Mouse (Mus musculus) layer of hippocampus, postnatal 36 days (tissue): Measurements from ENCODE around the gene AL731706.2. TPM values are rescaled to one million over a fixed set of nuclear protein-coding genes. Genes with fewer than 3 reads are reported as not detected.

Source experiments
- total RNA-seq, 2 experiments: library from RNA; stranded (reverse); gene quantifications; 2 replicates each; pipeline ENCODE4 v1.2.3; 2021

AL731706.2 gene
- total RNA-seq, 2 experiments from 2014 or later = 17.3 to 29.0 TPM

Other genes starting within 250 kb of the AL731706.2 start
- 1,000 to 10,000 TPM; 1,936 to 2,126 TPM for gene Snap25, start 172.2 kb downstream of the AL731706.2 start, total RNA-seq
- 1 to 10 TPM; 7.9 to 8.2 TPM for gene Slx4ip, start 5.5 kb upstream of the AL731706.2 start, total RNA-seq
- 10 to 100 TPM; 17.3 to 18.3 TPM for gene AL731706.1, start 5.7 kb upstream of the AL731706.2 start, total RNA-seq
- 10 to 100 TPM; 25.7 to 28.5 TPM for gene Mkks, start 5.7 kb upstream of the AL731706.2 start, total RNA-seq
- 10 to 100 TPM in 1 of 2 experiments, 1 to 10 TPM in 1; 9.5 to 12.3 TPM for gene Jag1, start 231.0 kb upstream of the AL731706.2 start, total RNA-seq